Mouse (Mus musculus) v-Abl transformed pro-B cells (cell line): ENCODE results near the gene Stk16.

Source experiments
- in situ Hi-C, 2 experiments: fragments of 400-800 bp; cut with MboI; formaldehyde crosslinking; loops; one replicate each; pipeline ENCODE4 v1.15.1; 2025; ENCODE audit not compliant: unreplicated experiment in 2 of 2

Gene Stk16

DNA sequence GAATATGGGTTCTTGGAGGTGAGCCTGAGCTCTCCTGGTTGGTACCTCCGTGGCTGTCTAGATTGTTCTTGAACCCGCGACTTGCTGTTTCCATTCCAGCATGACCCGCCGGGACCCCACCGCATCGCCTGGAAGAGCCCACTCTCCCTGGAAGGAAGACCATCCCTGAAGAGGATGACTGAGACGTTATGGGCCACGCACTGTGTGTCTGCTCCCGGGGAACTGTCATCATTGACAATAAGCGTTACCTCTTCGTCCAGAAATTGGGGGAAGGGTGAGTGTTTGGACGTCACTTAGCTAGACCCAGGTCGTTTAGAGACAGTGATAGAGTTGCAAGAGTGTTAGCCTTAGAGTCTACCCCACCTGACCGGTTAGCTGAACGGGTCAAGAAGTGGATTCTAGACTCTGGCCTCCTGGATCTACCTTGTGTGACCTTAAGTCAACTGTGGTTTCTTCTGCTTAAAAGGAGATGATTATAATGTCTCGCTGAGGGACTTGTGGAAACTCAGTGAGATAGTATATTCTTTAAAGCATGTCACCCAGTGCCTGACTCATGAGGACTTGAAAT is 587 bp downstream of the Stk16 start:
- in situ Hi-C loops: no loop called here

DNA sequence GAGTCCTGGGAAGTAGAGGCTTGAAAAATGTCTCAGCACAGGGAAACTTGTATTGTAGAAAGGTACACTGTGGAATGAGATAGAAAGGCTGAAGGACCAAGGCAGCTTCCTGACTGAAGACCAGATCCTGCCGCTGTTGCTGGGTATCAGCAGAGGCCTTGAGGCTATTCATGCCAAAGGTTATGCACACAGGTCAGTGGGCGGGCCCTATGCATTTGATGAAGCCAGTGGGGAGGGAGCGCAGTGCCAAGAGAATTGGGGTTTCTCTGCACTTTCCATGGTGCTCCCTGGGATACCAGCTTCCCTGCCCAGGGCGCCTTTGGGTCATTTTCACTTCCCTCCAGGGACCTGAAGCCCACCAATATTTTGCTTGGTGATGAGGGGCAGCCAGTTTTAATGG is 1.9 kb downstream of the Stk16 start:
- in situ Hi-C loops: no loop called here

- in situ Hi-C loops: no loop called here
Measured at GRCm38 (mm10) chr1:75213096-75213495, 2.5 kb downstream of the Stk16 start.

GRCm38 (mm10) chr1:75214442-75214841 is 3.8 kb downstream of the Stk16 start:
- in situ Hi-C loops: no loop called here

DNA sequence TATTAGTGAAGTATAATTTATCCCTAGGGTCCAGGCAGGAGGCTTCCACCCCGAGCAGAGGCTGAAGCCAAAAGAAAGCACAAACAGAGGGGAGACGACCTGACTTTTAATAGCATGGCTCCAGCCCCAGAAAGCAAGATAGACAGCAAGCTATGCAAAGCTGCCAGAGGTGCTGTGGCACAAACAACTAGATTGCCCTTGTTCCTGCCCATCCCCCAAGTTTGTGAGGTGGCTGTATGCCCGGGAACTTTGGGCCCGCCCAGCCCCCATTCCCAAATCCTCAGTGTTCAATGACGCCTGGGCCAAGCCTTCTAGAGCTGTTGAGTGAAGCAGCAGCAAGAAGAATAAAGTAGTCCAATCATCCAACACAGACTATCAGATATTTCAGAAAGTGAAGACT is 4.2 kb downstream of the Stk16 start:
- in situ Hi-C loops: no loop called here

- in situ Hi-C loops: no loop called here
Measured at GRCm38 (mm10) chr1:75215785-75216184, 5.1 kb downstream of the Stk16 start.

DNA sequence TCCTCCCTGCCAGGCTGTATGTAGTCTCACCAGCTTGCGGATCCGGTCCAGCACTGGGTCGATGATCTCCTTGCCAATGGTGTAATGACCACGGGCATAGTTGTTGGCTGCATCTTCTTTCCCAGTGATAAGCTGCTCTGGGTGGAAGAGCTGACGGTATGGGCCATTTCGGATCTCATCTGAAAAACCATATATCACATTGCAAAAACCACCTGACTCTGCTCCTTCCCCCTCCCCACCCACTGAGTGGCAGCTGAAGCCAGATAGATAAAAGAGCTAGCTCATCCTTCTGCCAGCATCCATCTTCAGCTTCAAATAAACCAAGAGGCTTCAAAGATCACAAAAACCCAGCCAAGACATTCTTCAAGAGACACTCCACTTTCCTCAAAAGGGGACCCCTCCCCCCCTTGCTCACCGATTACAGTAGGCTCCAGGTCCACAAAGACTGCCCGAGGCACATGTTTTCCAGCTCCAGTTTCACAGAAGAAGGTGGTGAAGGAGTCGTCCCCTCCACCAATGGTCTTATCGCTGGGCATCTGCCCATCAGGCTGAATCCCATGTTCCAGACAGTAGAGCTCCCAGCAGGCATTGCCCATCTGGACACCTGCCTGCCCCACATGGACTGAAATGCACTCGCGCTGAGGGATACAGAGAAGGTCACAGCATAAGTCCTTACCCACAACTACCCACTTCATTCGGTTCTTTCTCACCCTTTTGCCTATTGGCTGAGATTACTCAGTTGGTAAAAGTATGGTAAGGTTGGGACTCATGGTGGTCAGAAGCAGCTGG is 6.4 kb downstream of the Stk16 start:
- in situ Hi-C loops: no loop called here

DNA sequence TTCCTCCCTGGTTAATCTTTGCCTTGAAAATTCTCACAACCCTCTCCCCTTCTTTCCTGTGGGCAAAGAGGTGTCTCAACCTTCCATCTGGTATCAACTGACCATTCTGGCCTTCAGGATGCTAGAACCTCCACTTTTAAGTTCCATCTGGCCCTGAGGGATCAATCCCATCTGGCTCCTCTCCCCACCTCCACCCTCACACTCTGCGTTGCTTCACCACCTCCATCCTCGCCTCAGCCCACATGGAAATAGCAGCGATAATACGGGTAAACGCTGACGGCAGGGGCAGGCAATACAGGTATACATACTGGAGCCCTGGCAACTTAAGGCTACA is 7.2 kb downstream of the Stk16 start:
- in situ Hi-C loops: no loop called here

GRCm38 (mm10) chr1:75218227-75219001 is 7.8 kb downstream of the Stk16 start:
- in situ Hi-C loops: no loop called here

DNA sequence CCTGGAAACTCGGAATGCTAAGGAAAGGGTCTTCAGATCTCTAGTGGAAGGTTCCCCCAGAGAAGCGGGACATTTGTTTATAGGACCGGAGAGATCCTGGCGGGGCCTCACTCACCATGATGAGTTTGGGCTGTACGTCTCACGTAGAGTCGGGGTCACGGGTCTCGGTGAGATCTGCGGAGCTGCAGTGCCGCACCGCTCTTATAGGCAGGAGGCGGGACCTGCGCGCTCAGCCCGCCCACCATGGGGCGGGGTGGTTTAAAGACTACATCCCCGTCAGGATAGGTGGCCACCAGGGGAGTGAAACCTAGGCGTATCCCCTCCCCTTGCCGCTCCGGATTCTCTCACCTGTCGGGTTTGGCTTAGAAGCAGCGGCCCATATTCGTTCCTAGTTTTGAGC is 8.4 kb downstream of the Stk16 start:
- in situ Hi-C loops: no loop called here

- in situ Hi-C loops: no loop called here
Measured at GRCm38 (mm10) chr1:75219531-75219930, 8.9 kb downstream of the Stk16 start, which contains the start of gene Tuba4a. Gene Tuba4a (minus strand): TSS chr1:75219865.

- in situ Hi-C loops: no loop called here
Measured at GRCm38 (mm10) chr1:75221538-75221937, 10.9 kb downstream of the Stk16 start.

DNA sequence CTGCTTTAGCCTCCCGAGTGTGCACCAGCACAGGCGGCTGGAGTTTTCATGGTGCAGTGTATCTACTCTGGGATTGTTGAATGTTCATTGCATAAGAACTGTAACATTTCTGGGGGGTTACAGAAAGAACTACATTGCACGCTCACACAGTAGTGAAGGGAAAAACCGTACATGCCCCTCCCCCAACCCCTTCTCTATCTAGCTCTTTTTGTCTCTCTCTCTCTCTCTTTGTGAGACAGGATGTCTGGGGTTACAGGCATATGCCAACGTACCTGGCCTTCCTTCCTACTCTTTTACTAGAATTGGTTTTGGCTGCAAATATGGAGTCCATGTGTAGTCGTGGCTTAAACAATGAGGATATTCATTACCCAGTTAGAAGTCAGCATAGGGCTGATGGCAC is 12.3 kb downstream of the Stk16 start:
- in situ Hi-C loops: no loop called here

DNA sequence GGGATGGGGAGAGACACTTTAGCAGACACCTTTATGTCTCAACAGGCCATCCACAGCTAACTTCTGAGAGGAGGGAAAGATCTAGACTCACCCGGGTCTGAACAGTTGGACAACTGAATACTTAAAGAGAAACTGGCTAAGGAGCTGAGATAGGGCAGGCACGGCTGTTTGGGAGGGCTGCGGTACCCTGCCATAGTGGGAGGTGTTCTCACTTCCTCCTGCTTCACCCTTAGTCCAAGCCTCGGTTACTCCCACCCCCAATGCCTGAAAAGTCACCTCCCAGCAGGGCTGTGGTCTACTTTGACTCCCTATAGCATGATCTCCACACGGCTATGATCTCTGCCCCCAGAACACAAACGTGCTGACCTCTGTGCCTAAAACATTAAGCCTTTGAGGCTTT is 12.9 kb downstream of the Stk16 start:
- in situ Hi-C loops: no loop called here

DNA sequence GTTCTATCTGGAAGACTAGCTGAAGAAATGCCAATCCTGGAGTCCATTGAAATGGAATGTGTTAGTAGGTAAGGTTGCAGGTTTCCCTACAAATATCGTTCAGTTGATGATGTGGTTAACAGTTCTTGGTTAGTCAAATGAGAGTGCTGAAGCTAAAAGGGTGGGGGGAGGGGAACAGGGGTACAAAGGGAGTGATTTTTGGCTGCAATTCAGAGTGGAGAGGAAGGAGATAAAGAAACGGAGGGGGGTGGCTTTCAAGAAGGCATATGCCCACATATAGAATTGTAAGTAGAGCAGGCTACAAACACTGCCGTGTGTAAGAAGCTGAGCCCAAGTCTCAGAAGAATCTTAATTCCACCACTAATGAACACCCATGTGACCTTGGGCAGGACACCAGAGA is 14.8 kb downstream of the Stk16 start:
- in situ Hi-C loops: loop anchor here in 1 of 2 experiments (25.0 kb wide), 1 partner anchor 438 kb away; the partner anchor contains the start of gene Wnt10a

- in situ Hi-C loops: loop anchor here in 1 of 2 experiments (25.0 kb wide), 1 partner anchor 439 kb away; the partner anchor contains the start of gene Wnt10a
Measured at GRCm38 (mm10) chr1:75226138-75226537, 15.5 kb downstream of the Stk16 start.

DNA sequence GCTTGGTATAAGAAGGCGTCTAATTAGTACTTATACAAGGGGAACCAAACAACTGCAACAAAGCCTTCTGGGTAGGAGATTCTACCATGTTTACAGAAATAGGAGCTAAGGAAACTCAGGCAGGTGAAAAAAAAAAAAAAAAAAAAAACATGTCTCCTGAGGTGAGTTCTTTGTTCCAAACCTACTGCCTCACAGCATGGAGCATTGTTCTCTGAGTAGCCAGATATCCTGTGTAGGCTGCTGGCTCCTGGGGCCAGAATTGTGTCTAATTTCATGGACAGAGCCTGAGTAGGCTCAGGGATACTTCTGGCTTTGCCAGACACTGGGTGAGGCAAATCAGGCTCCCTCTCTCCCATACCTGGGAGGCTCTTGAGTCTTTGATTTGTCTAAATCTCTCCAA is 17.0 kb downstream of the Stk16 start:
- in situ Hi-C loops: loop anchor here in 1 of 2 experiments (25.0 kb wide), 1 partner anchor 440 kb away; the partner anchor contains the start of gene Wnt10a

- in situ Hi-C loops: loop anchor here in 1 of 2 experiments (25.0 kb wide), 1 partner anchor 442 kb away; the partner anchor contains the start of gene Wnt10a
Measured at GRCm38 (mm10) chr1:75229158-75229557, 18.5 kb downstream of the Stk16 start.

- in situ Hi-C loops: loop anchor here in 1 of 2 experiments (25.0 kb wide), 1 partner anchor 443 kb away; the partner anchor contains the start of gene Wnt10a
Measured at GRCm38 (mm10) chr1:75230335-75230994, 19.8 kb downstream of the Stk16 start.

GRCm38 (mm10) chr1:75231224-75231623 is 20.6 kb downstream of the Stk16 start:
- in situ Hi-C loops: loop anchor here in 1 of 2 experiments (25.0 kb wide), 1 partner anchor 444 kb away; the partner anchor contains the start of gene Wnt10a
